Mouse (Mus musculus): ENCODE measurements at regions not wholly inside any gene's neighbourhood (a gene's known extent, or its start where the extent isn't known, plus 50 kb on each side); places are given as distances from the start of the nearest gene placed in this dataset.
"Not testable (repeated sequence)": the region's sequence is repeated elsewhere in the genome, so short reads cannot be mapped to it uniquely, and the experiment has no call there.

- peak in 1 of 2 experiments; percentile 97 for DNase-seq (ENCODE audit: low spot score in 2 of 2)
These were observed 174.6 kb upstream of the Olfr1324 start for GRCm38 (mm10) chrX:50602881-50603280.

- peak in 1 of 2 experiments; percentile 84 for DNase-seq (ENCODE audit: low spot score in 2 of 2)
These were observed 174.2 kb upstream of the Olfr1324 start for GRCm38 (mm10) chrX:50602461-50602875.

- peak in 1 of 2 experiments; percentile 93 for DNase-seq (ENCODE audit: low spot score in 2 of 2)
These were observed 172.0 kb upstream of the Olfr1324 start for GRCm38 (mm10) chrX:50600262-50600661.

GRCm38 (mm10) chrX:50599780-50600179 is 171.5 kb upstream of the Olfr1324 start:
- DNase-seq (ENCODE audit: low spot score in 2 of 2), result peak in 1 of 2 experiments; percentile 87

- DNase-seq (ENCODE audit: low spot score in 2 of 2), result not testable (repeated sequence)
These were observed 169.3 kb upstream of the Olfr1324 start for GRCm38 (mm10) chrX:50597626-50598025.

GRCm38 (mm10) chrX:50597105-50597504 is 168.8 kb upstream of the Olfr1324 start:
- peak in 1 of 2 experiments; percentile 81 for DNase-seq (ENCODE audit: low spot score in 2 of 2)

GRCm38 (mm10) chrX:50594976-50595375 is 166.7 kb upstream of the Olfr1324 start:
- not testable (repeated sequence) for DNase-seq (ENCODE audit: low spot score in 2 of 2)

GRCm38 (mm10) chrX:50591477-50591876 is 163.2 kb upstream of the Olfr1324 start:
- peak in 1 of 2 experiments; percentile 70 for DNase-seq (ENCODE audit: low spot score in 2 of 2)

GRCm38 (mm10) chrX:50590673-50591341 is 162.5 kb upstream of the Olfr1324 start:
- DNase-seq (ENCODE audit: low spot score in 2 of 2), result peak in 1 of 2 experiments; percentile 87

- DNase-seq (ENCODE audit: low spot score in 2 of 2), result no peak
These were observed 160.6 kb upstream of the Olfr1324 start for GRCm38 (mm10) chrX:50588892-50589291.

GRCm38 (mm10) chrX:50583741-50584580 is 155.7 kb upstream of the Olfr1324 start:
- DNase-seq (ENCODE audit: low spot score in 2 of 2), result peak in 1 of 2 experiments; percentile 76

GRCm38 (mm10) chrX:50580200-50580599 is 151.9 kb upstream of the Olfr1324 start:
- peak in 1 of 2 experiments; percentile 83 for DNase-seq (ENCODE audit: low spot score in 2 of 2)

- DNase-seq (ENCODE audit: low spot score in 2 of 2), result peak in 1 of 2 experiments; percentile 88
These were observed 148.5 kb upstream of the Olfr1324 start for GRCm38 (mm10) chrX:50576824-50577223.

GRCm38 (mm10) chrX:50572191-50573095 is 144.1 kb upstream of the Olfr1324 start:
- peak in 1 of 2 experiments; percentile 89 for DNase-seq (ENCODE audit: low spot score in 2 of 2)

- DNase-seq (ENCODE audit: low spot score in 2 of 2), result peak in 1 of 2 experiments; percentile 55
These were observed 140.8 kb upstream of the Olfr1324 start for GRCm38 (mm10) chrX:50569087-50569486.

GRCm38 (mm10) chrX:50566345-50566744 is 138.0 kb upstream of the Olfr1324 start:
- DNase-seq (ENCODE audit: low spot score in 2 of 2), result peak in 1 of 2 experiments; percentile 88

GRCm38 (mm10) chrX:50565031-50565430 is 136.7 kb upstream of the Olfr1324 start:
- DNase-seq (ENCODE audit: low spot score in 2 of 2), result not testable (repeated sequence)

- peak in 1 of 2 experiments; percentile 68 for DNase-seq (ENCODE audit: low spot score in 2 of 2)
These were observed 132.6 kb upstream of the Olfr1324 start for GRCm38 (mm10) chrX:50560915-50561314.

GRCm38 (mm10) chrX:50550297-50550696 is 122.0 kb upstream of the Olfr1324 start:
- DNase-seq (ENCODE audit: low spot score in 2 of 2), result peak in 1 of 2 experiments; percentile 86

GRCm38 (mm10) chrX:50549713-50550112 is 121.4 kb upstream of the Olfr1324 start:
- DNase-seq (ENCODE audit: low spot score in 2 of 2), result peak in 1 of 2 experiments; percentile 88

- DNase-seq (ENCODE audit: low spot score in 2 of 2), result not testable (repeated sequence)
These were observed 109.5 kb upstream of the Olfr1324 start for GRCm38 (mm10) chrX:50537785-50538159.
